Mouse (Mus musculus) forebrain, postnatal 0 days (tissue): ENCODE results near the gene Auts2. TPM values are rescaled to one million over a fixed set of nuclear protein-coding genes. Genes with fewer than 3 reads are reported as not detected.

Experiments
- ATAC-seq: fragments of 200-750 bp; cut with Nextera tagmentation; 2 replicates; pipeline ENCODE4 v1.8.0; 2017; ENCODE audit warnings: mild to moderate bottlenecking, moderate library complexity
- DNase-seq: peaks from one replicate; pipeline ENCODE4 v3.0.0-alpha.2; 2015
- H3K27ac ChIP-seq: fragments of 300-500 bp; sonication (generic); 2 replicates; pipeline ENCODE4 v1.5.1; 2014; ENCODE audit warnings: low read depth, mild to moderate bottlenecking, antibody characterized with exemption, low read length, moderate library complexity, mixed read lengths
- H3K27me3 ChIP-seq: fragments of 300-500 bp; sonication (generic); 2 replicates; pipeline ENCODE4 v1.6.1; 2014; ENCODE audit warnings: mild to moderate bottlenecking, low read length, mixed read lengths; ENCODE audit not compliant: insufficient read depth
- H3K36me3 ChIP-seq: fragments of 300-500 bp; sonication (generic); 2 replicates; pipeline ENCODE4 v1.6.1; 2014; ENCODE audit warnings: mild to moderate bottlenecking, moderate library complexity; ENCODE audit not compliant: insufficient read depth
- H3K4me1 ChIP-seq: fragments of 300-500 bp; sonication (generic); 2 replicates; pipeline ENCODE4 v1.6.1; 2014; ENCODE audit warnings: antibody characterized with exemption; ENCODE audit not compliant: insufficient read depth
- H3K4me2 ChIP-seq: fragments of 300-500 bp; sonication (generic); 2 replicates; pipeline ENCODE4 v1.6.1; 2014; ENCODE audit warnings: low read depth, mild to moderate bottlenecking, moderate library complexity
- H3K4me3 ChIP-seq: fragments of 300-500 bp; sonication (generic); 2 replicates; pipeline ENCODE4 v1.5.1; 2014; ENCODE audit warnings: low read depth, low read length, mixed read lengths
- H3K9ac ChIP-seq: fragments of 300-500 bp; sonication (generic); 2 replicates; pipeline ENCODE4 v1.6.1; 2014; ENCODE audit warnings: mild to moderate bottlenecking
- H3K9me3 ChIP-seq: fragments of 300-500 bp; sonication (generic); 2 replicates; pipeline ENCODE4 v1.6.1; 2016; ENCODE audit warnings: low read length
- CTCF ChIP-seq: sonication (generic); IDR thresholded peaks from 2 replicates; pipeline ENCODE4 v1.5.1; 2016; ENCODE audit warnings: antibody characterized with exemption, control low read depth, low read depth
- WGBS: fragments of 180-500 bp; shearing (Covaris S2); extraction: QIAGEN DNeasy Blood & Tissue Kit; methylation state at CpG from one replicate; pipeline ENCODE4 v1.1.7; 2014; 5-methylcytosine and 5-hydroxymethylcytosine counted together
- polyA plus RNA-seq: library from polyadenylated mRNA; unstranded; fragments of >200 nt; fragmentation: Nextera tagmentation; extraction: Ambion mirVana; gene quantifications from 2 replicates; pipeline ENCODE4 v1.2.1, GENCODE M21; 2015
- total RNA-seq: library from RNA; depleted of rRNA; stranded (reverse); fragments of >200 nt; gene quantifications from 2 replicates; pipeline ENCODE4 v1.2.3, GENCODE M21; 2014

Auts2 gene
- total and polyA plus RNA-seq, 2 experiments from 2014 or later = 40.9 to 66.2 TPM

- DNase-seq (peak; percentile 54), ATAC-seq (no peak)
- H3K36me3 ChIP-seq = no peaks in the 10 kb centered on the region
- H3K4me2 ChIP-seq = peak overlapping the region; percentile 42
- WGBS = 17% methylated on average over 2 of the region's 2 CpGs
- TF ChIP-seq CTCF = no peak
- peaks cover 19% of the 10 kb centered on the region; the same call in 1 of the 2 replicates for H3K4me1 ChIP-seq
- no peaks in the 10 kb centered on the region for H3K9me3 ChIP-seq
- H3K9ac ChIP-seq = no peak overlapping the region
- H3K27ac ChIP-seq = no peak overlapping the region
- H3K27me3 ChIP-seq = no peaks in the 10 kb centered on the region
- H3K4me3 ChIP-seq = no peak overlapping the region
Observed at GRCm38 (mm10) chr5:131530828-131531227, 1012.3 kb downstream of the Auts2 start.

DNA sequence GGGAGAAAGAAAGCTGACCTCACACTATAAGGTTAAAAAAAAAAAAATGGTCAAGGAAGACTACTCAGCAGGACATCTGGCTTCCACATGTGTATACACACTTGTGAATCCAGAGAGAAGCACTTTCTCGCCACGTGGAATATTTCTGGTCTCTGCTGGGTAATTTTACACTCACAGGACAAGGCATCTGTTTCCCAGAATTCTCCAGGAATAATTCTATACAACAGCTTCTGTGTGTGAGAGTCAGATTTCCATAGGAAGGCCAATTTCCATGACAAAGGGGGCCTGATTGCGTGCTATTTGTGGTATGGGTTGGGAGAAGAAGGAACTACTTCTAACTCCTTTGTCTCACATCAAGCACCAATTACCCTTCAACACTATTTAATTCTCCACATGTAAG, 1016.5 kb downstream of the Auts2 start:
- Histone ChIP-seq H3K4me3 (no peak overlapping the region), H3K27ac (no peak overlapping the region)
- DNase-seq = no peak

DNA sequence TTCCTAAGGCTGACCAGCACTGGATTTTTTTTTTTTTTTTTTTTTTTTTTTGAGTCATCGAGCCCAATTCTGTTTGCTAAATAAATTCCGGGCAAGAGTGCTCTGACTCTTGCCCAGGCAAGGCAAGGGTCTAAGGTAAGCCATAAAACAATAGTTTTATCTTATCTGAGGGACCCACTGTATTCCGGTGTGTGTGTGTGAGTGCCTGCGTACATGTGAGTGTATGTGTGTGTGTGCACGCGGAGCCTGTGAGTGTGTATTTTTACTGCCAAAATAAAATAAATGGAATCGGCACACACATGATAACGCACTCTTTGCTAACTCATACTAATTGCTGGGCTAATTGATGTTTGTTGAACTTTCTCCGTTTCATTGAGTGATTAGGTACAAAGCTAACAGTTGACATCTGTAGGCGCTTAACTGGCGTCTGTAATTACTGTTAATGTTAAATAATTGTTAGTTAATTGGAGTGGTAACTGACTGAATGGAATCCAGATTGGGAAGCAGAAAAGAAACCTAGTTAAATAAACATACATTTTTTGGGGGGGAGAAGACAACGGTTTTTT, 1018.2 kb downstream of the Auts2 start:
- WGBS = 36% methylated on average over 12 of the region's 12 CpGs
- Histone ChIP-seq H3K4me1 (peaks cover 19% of the 10 kb centered on the region), H3K9ac (no peak overlapping the region), H3K4me3 (no peak overlapping the region), H3K4me2 (no peak overlapping the region), H3K36me3 (no peaks in the 10 kb centered on the region), H3K27me3 (no peaks in the 10 kb centered on the region), H3K9me3 (no peaks in the 10 kb centered on the region), H3K27ac (no peak overlapping the region)
- DNase-seq (no peak), ATAC-seq (no peak)
- no peak for TF ChIP-seq CTCF

More for the DNA sequence above, 1016.5 kb downstream of the Auts2 start:
- Histone ChIP-seq H3K27me3 (no peaks in the 10 kb centered on the region), H3K9me3 (no peaks in the 10 kb centered on the region), H3K4me1 (peaks cover 21% of the 10 kb centered on the region), H3K9ac (no peak overlapping the region), H3K36me3 (no peaks in the 10 kb centered on the region), H3K4me2 (no peak overlapping the region)
- ATAC-seq = no peak
- TF ChIP-seq CTCF = no peak
- 24% methylated on average over 3 of the region's 3 CpGs for WGBS

- Histone ChIP-seq H3K4me3 (no peak overlapping the region), H3K36me3 (no peaks in the 10 kb centered on the region), H3K27me3 (no peaks in the 10 kb centered on the region), H3K4me2 (no peak overlapping the region), H3K9ac (no peak overlapping the region), H3K4me1 (0 out of 2 replicates have a peak, but pooled peaks cover 5% of the 10 kb centered on the region), H3K9me3 (no peaks in the 10 kb centered on the region), H3K27ac (no peak overlapping the region)
- DNase-seq = no peak
- 95% methylated on average over 3 of the region's 3 CpGs for WGBS
- TF ChIP-seq CTCF = no peak
- ATAC-seq = no peak
Observed at GRCm38 (mm10) chr5:131519560-131519959, 1023.6 kb downstream of the Auts2 start.

DNA sequence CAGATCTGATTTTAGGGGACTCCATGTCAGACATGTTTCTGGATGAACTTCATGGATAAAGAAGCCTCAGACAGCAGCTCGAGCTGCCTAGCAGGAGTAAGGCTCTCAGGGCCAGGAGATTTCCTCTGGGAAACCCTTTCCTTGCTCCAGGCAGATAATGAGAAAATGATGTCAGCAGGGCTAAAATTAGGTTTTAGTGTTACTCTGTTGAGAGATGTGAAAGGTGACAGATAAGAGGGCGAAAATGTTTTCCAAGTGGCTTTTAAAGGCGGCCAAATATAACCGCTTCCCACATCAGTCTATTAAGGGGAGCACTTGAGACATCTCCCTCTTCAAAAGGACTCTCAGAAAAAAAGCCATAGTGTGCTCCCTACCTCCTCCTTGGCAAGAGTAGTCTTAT, 1025.5 kb downstream of the Auts2 start:
- Histone ChIP-seq H3K27ac (no peak overlapping the region), H3K9ac (no peak overlapping the region), H3K9me3 (no peaks in the 10 kb centered on the region), H3K36me3 (0 out of 2 replicates have a peak, but pooled peaks cover 2% of the 10 kb centered on the region), H3K4me3 (no peak overlapping the region), H3K4me1 (no peaks in the 10 kb centered on the region), H3K4me2 (no peak overlapping the region), H3K27me3 (no peaks in the 10 kb centered on the region)
- 62% methylated on average over 4 of the region's 4 CpGs for WGBS
- no peak for TF ChIP-seq CTCF
- ATAC-seq (no peak), DNase-seq (no peak)

DNA sequence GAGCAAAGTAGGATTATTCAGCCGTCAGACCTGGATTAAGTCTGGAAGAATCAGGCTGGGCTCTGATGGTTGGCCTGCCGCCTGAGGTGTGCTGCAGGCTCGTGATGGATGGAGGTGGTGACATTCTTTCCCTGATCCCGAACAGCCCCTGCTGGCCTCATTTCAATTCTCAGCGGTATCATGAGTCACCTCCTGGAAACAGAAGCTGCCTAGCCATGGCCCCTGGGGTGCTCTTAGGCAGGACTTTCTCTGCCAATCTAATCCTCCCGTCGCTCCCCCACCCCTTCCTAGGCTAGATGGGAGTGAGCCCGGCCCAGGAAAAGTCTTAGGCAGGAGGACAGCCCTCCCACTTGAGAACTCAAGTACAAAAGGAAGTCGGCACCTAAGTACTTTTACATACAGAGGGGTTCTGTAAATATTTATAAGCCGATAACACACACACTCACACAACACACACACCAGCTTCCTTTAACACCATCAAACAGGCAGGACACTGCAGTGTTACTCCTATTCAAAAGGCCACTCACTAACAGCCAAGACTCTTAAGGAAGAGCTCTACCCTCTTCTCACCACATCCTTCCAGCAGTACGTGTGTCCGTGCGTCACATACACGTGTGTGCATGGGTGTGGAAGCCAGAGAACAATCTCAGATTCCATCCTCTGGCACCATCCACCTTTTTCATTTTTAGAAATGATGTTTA, 1027.3 kb downstream of the Auts2 start:
- H3K9ac ChIP-seq = no peak overlapping the region
- H3K4me1 ChIP-seq = no peaks in the 10 kb centered on the region
- no peak overlapping the region for H3K4me2 ChIP-seq
- DNase-seq = no peak
- no peak overlapping the region for H3K27ac ChIP-seq
- no peak for ATAC-seq
- no peak for TF ChIP-seq CTCF
- H3K36me3 ChIP-seq = 0 out of 2 replicates have a peak, but pooled peaks cover 5% of the 10 kb centered on the region
- no peak overlapping the region for H3K4me3 ChIP-seq
- no peaks in the 10 kb centered on the region for H3K9me3 ChIP-seq
- 25% methylated on average over 14 of the region's 14 CpGs for WGBS
- no peaks in the 10 kb centered on the region for H3K27me3 ChIP-seq

- ATAC-seq (no peak), DNase-seq (no peak)
- WGBS = 30% methylated on average over 3 of the region's 3 CpGs
- no peak for TF ChIP-seq CTCF
- Histone ChIP-seq H3K27me3 (no peaks in the 10 kb centered on the region), H3K4me2 (no peak overlapping the region), H3K27ac (no peak overlapping the region), H3K36me3 (0 out of 2 replicates have a peak, but pooled peaks cover 5% of the 10 kb centered on the region), H3K4me3 (no peak overlapping the region), H3K9ac (no peak overlapping the region), H3K9me3 (no peaks in the 10 kb centered on the region), H3K4me1 (no peaks in the 10 kb centered on the region)
Observed at GRCm38 (mm10) chr5:131513753-131514152, 1029.4 kb downstream of the Auts2 start.
